Mouse (Mus musculus) kidney, embryonic 16.5 days (tissue): Measurements from ENCODE around the gene Foxp3. TPM values are rescaled to one million over a fixed set of nuclear protein-coding genes. Genes with fewer than 3 reads are reported as not detected.

Source experiments
- ATAC-seq: fragments of 200-750 bp; cut with Nextera tagmentation; 2 replicates; pipeline ENCODE4 v1.8.0; 2017; ENCODE audit warnings: moderate TSS enrichment; ENCODE audit not compliant: low FRiP score, low TSS enrichment
- H3K27ac ChIP-seq: fragments of 300-500 bp; sonication (generic); 2 replicates; pipeline ENCODE4 v1.5.1; 2014; ENCODE audit warnings: low read length
- H3K27me3 ChIP-seq: fragments of 300-500 bp; sonication (generic); 2 replicates; pipeline ENCODE4 v1.6.1; 2014; ENCODE audit warnings: low read length, control low read depth, mixed read lengths; ENCODE audit not compliant: insufficient read depth
- H3K36me3 ChIP-seq: fragments of 300-500 bp; sonication (generic); 2 replicates; pipeline ENCODE4 v1.6.1; 2014; ENCODE audit warnings: low read length, control low read depth, mixed read lengths; ENCODE audit not compliant: insufficient read depth
- H3K4me1 ChIP-seq: fragments of 300-500 bp; sonication (generic); 2 replicates; pipeline ENCODE4 v1.6.1; 2014; ENCODE audit warnings: low read length, control low read depth, mixed read lengths; ENCODE audit not compliant: insufficient read depth
- H3K4me2 ChIP-seq: fragments of 300-500 bp; sonication (generic); replicated peaks from 2 replicates; pipeline ENCODE4 v1.6.1; 2014; ENCODE audit warnings: low read depth, low read length
- H3K4me3 ChIP-seq: fragments of 300-500 bp; sonication (generic); 2 replicates; pipeline ENCODE4 v1.5.1; 2014; ENCODE audit warnings: mild to moderate bottlenecking, low read length
- H3K9ac ChIP-seq: fragments of 300-500 bp; sonication (generic); replicated peaks from 2 replicates; pipeline ENCODE4 v1.6.1; 2014; ENCODE audit warnings: low read length
- H3K9me3 ChIP-seq: fragments of 300-500 bp; sonication (generic); 2 replicates; pipeline ENCODE4 v1.6.1; 2016; ENCODE audit warnings: low read length, control low read depth
- WGBS: fragments of 180-500 bp; shearing (Covaris S2); extraction: QIAGEN DNeasy Blood & Tissue Kit; methylation state at CpG from one replicate; pipeline ENCODE4 v1.1.7; 2014; 5-methylcytosine and 5-hydroxymethylcytosine counted together
- polyA plus RNA-seq: library from polyadenylated mRNA; unstranded; fragments of >200 nt; fragmentation: Nextera tagmentation; extraction: Ambion mirVana; gene quantifications from 2 replicates; pipeline ENCODE4 v1.2.1, GENCODE M21; 2015

Gene Foxp3
- 0.18 TPM in 1 of 2 replicates, not detected in the other for polyA plus RNA-seq

DNA sequence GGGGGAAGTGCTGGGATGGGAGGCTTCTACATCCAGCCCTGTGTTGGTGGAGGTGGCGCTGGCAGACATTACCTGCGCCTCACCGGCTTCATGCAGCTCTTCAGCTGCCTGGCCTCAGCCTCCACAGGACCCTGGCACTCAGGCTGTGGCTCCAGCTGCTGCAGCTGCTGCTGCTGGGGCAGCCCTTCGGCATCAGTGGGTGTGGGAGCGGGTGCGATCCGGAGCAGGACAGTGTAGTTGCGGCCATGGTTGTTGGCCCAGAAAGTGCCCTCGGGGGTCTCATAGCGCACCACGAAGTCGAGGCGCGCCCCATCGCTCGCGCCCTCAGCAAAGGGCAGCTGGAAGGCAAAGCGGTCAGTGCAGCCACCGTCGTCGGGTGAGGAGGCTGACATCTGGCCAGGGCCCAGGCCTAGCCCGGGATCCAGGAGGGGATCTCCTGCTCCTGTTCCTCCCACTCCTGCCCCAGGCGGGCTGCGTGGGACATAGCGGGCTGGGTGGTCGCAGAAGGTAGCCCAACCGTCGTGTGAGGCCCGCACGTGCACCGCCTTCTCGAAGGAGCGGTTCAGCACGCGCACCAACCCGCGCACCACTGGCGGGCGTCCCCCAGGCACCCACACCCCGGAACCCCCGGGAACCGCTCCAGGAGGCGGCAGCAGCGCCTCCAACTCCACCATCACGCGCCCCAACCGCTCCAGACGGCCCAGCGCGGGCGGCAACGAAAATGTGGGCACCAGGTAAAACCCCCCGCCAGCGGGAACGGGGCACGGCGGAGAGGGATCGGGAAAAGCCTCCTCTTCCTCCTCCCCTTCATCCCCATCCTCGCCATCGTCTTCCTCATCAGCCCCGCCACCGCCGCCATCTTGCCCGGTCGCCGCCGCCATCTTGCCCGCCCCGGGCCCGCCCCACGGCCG is at the start of gene Foxp3:
Foxp3 (plus strand) TSS at position 469 of the 911 bp plus-strand sequence.
- Histone ChIP-seq H3K36me3 (no peaks in the 10 kb centered on the region), H3K9me3 (no peaks in the 10 kb centered on the region; the same call in 1 of the 2 replicates), H3K27me3 (no peaks in the 10 kb centered on the region), H3K4me1 (peaks cover 24% of the 10 kb centered on the region), H3K4me2 (peak within 1 kb of the TSS; percentile 67), H3K9ac (peak within 1 kb of the TSS; percentile 82), H3K27ac (peak within 1 kb of the TSS; percentile 73), H3K4me3 (peak within 1 kb of the TSS; percentile 61)
- ATAC-seq = peak; percentile 29
- WGBS = 40% methylated on average over 47 of the region's 72 CpGs

DNA sequence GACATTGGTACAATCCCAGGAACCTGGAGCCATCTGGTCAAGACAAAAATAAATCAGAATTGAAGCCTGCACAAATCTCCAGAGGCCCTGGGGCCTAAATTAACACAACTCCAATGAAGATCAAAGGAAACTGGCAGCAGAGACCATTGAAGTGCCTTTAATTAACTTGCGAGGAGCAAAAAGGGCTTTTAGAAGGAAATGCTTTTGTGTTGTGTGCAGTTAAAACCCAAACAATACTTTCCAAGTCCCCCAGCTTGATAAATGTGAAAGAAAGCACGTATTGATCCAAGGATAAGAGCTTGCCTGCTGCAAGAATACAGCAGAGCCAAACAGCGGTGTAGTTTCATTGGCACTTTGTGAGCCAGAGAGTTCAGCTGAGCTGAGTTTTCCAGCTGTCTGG is 48.5 kb upstream of the Foxp3 start:
- H3K9ac ChIP-seq = no peak overlapping the region
- H3K4me3 ChIP-seq = no peak overlapping the region
- no peaks in the 10 kb centered on the region for H3K4me1 ChIP-seq
- H3K9me3 ChIP-seq = no peaks in the 10 kb centered on the region
- H3K27me3 ChIP-seq = no peaks in the 10 kb centered on the region
- H3K4me2 ChIP-seq = no peak overlapping the region
- WGBS = 36% methylated on average over 3 of the region's 3 CpGs
- H3K27ac ChIP-seq = no peak overlapping the region
- no peaks in the 10 kb centered on the region for H3K36me3 ChIP-seq
- ATAC-seq = no peak

DNA sequence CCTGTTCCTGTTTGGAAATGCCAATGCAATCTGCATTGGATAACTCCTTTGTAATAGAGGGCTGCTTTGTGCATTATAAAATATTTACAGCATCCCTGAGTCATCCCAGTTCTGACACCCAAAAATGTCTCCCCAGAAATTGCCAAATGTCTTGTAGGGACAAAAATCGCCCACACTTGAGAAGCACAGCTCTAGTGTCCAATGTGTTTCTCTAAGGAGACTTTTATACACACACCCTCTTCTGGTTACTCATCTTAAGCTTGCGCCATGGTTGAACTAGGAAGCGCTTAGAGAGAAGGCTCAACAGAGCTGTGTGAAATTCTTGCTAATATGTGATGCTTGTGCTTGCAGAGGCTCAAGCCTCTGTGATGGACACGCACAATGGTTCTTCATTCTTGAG is 20.0 kb upstream of the Foxp3 start:
- Histone ChIP-seq H3K4me3 (no peak overlapping the region), H3K27ac (no peak overlapping the region), H3K36me3 (no peaks in the 10 kb centered on the region), H3K4me2 (no peak overlapping the region), H3K27me3 (no peaks in the 10 kb centered on the region), H3K9me3 (no peaks in the 10 kb centered on the region), H3K9ac (no peak overlapping the region), H3K4me1 (no peaks in the 10 kb centered on the region)
- no peak for ATAC-seq
- WGBS = 88% methylated on average over 4 of the region's 4 CpGs

DNA sequence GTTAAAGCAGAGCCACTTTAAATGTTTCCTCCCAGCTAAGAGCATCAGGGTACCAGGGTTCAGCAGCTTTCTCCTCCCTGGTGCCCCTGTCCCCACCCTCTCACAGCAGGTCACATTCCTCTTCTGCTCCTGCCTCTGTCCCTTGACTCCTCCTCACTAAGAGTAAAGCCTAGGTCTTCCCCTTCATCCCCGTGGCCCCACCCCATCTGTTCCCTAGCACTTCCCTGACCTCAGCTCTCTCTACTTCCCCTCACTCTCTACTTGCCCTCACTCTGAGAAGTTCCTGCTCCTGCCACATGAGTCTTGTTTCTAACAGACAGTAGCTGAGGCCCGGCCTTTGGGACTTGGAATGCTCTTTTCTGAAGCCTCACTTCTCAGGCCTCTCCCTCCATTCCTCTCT is 10.4 kb upstream of the Foxp3 start:
- Histone ChIP-seq H3K27ac (no peak overlapping the region), H3K9me3 (no peaks in the 10 kb centered on the region), H3K9ac (no peak overlapping the region), H3K4me3 (no peak overlapping the region), H3K36me3 (no peaks in the 10 kb centered on the region), H3K4me1 (no peaks in the 10 kb centered on the region), H3K4me2 (no peak overlapping the region), H3K27me3 (no peaks in the 10 kb centered on the region)
- WGBS = 27% methylated on average over 2 of the region's 2 CpGs
- no peak for ATAC-seq

DNA sequence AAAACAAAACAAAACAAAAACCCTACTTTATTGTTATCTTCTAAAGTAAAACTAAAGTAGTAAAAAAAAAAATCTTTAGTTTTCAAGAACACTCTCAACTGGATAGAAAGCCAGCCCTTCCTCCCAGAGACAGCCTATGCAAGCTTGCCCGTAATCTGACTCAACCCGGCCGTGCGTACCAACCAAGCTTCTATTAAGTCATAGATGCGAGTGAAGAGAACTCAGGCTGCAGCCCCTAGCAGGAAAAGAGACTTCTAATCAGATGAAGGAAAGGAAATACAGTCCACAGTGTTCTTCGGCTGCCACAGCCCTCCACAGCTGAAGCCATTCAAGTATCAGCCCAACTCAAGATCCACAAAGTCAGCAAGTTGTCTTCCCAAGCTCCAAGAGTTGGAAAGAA is 7.1 kb upstream of the Foxp3 start:
- 74% methylated on average over 6 of the region's 6 CpGs for WGBS
- H3K27ac ChIP-seq = no peak overlapping the region
- no peaks in the 10 kb centered on the region for H3K9me3 ChIP-seq
- no peak overlapping the region for H3K9ac ChIP-seq
- H3K4me1 ChIP-seq = peaks cover 7% of the 10 kb centered on the region
- H3K36me3 ChIP-seq = no peaks in the 10 kb centered on the region
- H3K4me3 ChIP-seq = no peak overlapping the region
- no peaks in the 10 kb centered on the region for H3K27me3 ChIP-seq
- no peak overlapping the region for H3K4me2 ChIP-seq
- no peak for ATAC-seq

DNA sequence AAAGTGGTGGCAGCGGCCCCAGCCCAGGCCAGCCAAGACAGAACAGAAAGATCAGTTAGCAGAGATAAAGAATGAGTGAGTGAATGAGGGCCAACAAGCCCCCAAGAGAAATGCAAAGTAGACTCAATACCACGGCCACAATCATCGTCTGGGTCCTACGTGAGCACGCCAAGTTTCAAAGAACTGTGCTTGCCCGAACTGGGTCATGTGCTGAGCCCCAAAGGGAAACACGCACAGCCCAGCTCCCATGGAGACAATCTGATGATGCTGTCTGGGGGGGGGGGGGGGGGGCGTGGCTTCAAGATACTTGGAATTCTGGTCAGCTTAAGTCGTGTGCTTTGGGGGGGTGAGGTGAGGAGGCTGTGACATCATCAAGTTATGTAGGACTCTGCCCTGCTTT is 6.0 kb upstream of the Foxp3 start:
- H3K27ac ChIP-seq = no peak overlapping the region
- ATAC-seq = no peak
- 75% methylated on average over 9 of the region's 9 CpGs for WGBS

DNA sequence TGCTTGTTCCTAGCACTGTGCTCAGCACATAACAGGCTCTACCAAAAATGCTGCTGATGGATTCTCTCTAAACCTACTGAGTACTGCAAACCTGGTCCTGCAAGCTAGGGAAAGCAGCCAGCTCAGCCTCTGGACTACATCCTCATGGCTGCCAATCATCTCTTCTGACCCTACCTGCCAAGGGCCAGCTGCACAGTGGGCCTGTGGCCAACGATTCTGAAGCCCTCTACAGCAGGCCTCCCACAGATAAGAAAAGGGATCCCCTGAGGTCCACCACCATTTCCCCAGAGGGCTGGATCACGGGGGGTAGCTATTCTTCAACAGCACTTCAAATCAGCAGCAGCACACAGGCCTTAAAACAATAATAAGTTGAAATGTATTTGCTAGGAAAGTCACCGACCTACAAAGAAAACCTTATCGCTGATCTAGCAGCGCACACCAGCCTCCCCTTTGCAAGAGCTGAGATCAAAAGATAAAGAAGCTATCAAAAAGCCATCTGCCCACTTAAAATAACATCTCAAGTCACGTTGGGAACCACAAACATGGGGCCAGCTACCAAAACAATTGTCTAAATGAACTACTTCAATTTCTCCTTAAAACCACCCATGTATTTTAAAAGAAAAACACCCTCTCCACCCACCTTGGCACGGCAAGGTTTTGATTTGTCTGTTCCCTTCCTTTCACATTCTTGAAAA is 2.8 kb upstream of the Foxp3 start:
- no peaks in the 10 kb centered on the region; the same call in 1 of the 2 replicates for H3K9me3 ChIP-seq
- H3K36me3 ChIP-seq = no peaks in the 10 kb centered on the region
- no peaks in the 10 kb centered on the region for H3K27me3 ChIP-seq
- ATAC-seq = no peak
- H3K4me3 ChIP-seq = no peak overlapping the region
- H3K9ac ChIP-seq = no peak overlapping the region
- no peak overlapping the region for H3K27ac ChIP-seq
- 55% methylated on average over 7 of the region's 7 CpGs for WGBS
- H3K4me2 ChIP-seq = no peak overlapping the region
- peaks cover 24% of the 10 kb centered on the region for H3K4me1 ChIP-seq

More for the DNA sequence above, 6.0 kb upstream of the Foxp3 start:
- peaks cover 15% of the 10 kb centered on the region for H3K4me1 ChIP-seq
- H3K4me2 ChIP-seq = no peak overlapping the region
- no peaks in the 10 kb centered on the region for H3K36me3 ChIP-seq
- H3K9ac ChIP-seq = no peak overlapping the region
- no peaks in the 10 kb centered on the region for H3K27me3 ChIP-seq
- no peak overlapping the region for H3K4me3 ChIP-seq
- H3K9me3 ChIP-seq = no peaks in the 10 kb centered on the region

DNA sequence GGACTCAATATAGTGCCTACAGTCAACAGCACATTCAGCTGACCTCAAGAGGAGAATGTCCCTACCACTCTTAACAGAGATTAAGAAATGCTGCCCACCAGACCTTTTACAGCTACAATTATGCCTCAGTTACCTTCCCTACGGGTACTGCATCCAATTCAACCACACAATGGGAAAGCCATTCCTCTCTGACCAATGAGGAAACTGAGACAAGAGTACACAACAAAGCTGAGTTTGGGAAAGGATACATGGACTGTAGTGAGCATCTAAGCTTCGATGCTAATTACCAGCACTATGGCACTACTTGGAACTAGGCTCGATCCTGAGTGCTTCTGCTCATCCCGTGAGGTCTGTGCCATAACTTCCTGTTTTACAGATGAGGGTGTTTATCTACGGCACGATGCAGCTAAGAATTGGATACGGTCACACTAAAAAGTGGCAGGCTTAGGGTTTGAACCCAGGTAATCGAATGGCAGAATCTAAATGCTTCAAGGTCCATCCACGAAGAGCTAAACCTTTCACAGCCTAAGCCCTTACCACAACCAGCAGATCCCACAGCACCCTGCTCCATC is 1.8 kb upstream of the Foxp3 start:
- no peaks in the 10 kb centered on the region for H3K27me3 ChIP-seq
- 87% methylated on average over 9 of the region's 9 CpGs for whole genome bisulfite sequencing
- peaks cover 24% of the 10 kb centered on the region for H3K4me1 ChIP-seq
- ATAC-seq = no peak
- no peak overlapping the region for H3K4me2 ChIP-seq
- no peaks in the 10 kb centered on the region for H3K36me3 ChIP-seq
- no peaks in the 10 kb centered on the region; the same call in 1 of the 2 replicates for H3K9me3 ChIP-seq
- H3K9ac ChIP-seq = no peak overlapping the region
- H3K27ac ChIP-seq = no peak overlapping the region
- H3K4me3 ChIP-seq = no peak overlapping the region

DNA sequence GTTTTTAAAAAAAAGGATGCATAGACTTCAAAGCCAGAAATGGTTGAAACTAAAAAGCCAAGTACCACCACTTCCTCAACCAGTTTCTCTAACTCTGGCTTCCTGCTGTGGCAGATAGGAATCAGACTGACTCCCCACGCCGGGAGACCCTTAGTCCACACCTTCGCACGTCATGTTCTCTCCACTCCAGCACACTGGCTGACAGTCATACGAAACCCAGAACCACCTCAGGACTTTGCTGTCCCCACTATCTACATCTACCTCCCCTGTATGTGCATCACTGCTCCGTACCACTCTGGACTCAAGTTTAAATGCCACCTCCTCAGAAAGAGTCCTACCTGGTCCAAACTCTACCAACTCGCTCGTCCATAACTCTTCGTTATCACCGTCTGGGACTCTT is 978 bp upstream of the Foxp3 start:
- Histone ChIP-seq H3K9ac (no peak overlapping the region), H3K4me2 (peak overlapping the region; percentile 67), H3K36me3 (no peaks in the 10 kb centered on the region), H3K27ac (no peak overlapping the region), H3K27me3 (no peaks in the 10 kb centered on the region), H3K4me3 (no peak overlapping the region), H3K4me1 (peaks cover 24% of the 10 kb centered on the region), H3K9me3 (no peaks in the 10 kb centered on the region; the same call in 1 of the 2 replicates)
- no peak for ATAC-seq
- 82% methylated on average over 10 of the region's 10 CpGs for WGBS
